Mouse (Mus musculus) G1E (cell line): Measurements from ENCODE around the gene Gm9780.
"Not testable (repeated sequence)": the region's sequence is repeated elsewhere in the genome, so short reads cannot be mapped to it uniquely, and the experiment has no call there.

Source experiments
- CTCF ChIP-seq: IDR thresholded peaks from 2 replicates; pipeline ENCODE4 v1.5.1; 2012; ENCODE audit warnings: low read depth, low read length, inconsistent platforms, mixed read lengths
- GATA1 ChIP-seq: IDR thresholded peaks from 2 replicates; pipeline ENCODE4 v1.6.1; 2012; ENCODE audit warnings: borderline replicate concordance, low read length, inconsistent platforms, mixed read lengths
- GATA2 ChIP-seq: IDR thresholded peaks from 2 replicates; pipeline ENCODE4 v1.6.1; 2012; ENCODE audit warnings: low read depth, low read length, inconsistent platforms, borderline replicate concordance
- POLR2AphosphoS5 ChIP-seq: IDR thresholded peaks from 2 replicates; pipeline ENCODE4 v1.6.1; 2012; ENCODE audit warnings: low read depth, low read length, inconsistent platforms; ENCODE audit not compliant: insufficient replicate concordance
- TAL1 ChIP-seq: conservative IDR thresholded peaks from 2 replicates; pipeline ENCODE4 v1.6.1; 2012; ENCODE audit warnings: low read depth, low read length, inconsistent platforms, mixed read lengths

DNA sequence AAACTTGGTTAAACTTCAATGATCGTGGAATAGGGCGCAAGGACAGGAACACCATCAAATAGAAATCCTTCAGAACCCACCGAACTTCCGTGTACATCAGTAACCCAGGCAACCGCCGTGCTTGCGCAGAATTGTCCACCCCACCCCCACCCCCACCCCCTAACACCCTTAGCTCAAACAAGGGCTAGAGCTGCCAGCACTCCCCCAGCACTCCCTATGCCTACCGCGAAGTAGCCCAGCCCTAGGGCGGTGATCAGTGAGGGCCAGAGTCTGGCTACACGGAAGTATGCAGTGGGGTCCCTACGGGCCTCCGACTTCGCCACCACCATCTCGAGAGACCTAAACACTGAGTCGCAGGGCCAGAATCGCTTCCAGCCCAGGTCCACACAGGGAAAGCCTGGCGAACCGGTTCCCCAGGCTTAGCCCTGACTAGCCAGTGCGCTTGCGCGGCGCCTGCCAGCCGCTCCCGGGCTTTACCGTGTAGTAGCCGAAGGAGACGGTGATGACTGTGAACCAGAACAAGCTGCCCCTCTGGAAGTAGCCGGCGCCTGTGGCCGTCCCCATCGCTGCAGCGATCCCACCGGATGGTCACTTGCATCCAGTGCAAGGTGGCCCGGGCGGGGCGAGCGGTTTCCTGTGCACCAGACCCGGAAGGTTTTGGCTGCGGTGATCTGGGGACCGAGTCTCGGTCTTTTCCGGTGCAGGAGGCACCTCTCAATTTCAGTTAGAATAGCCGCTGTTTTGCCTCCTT, 24.2 kb upstream of the Gm9780 start:
- not testable (repeated sequence) for TF ChIP-seq CTCF, GATA1, GATA2, TAL1, POLR2AphosphoS5
